Mouse (Mus musculus): ENCODE data around the gene Dctpp1.

Gene Dctpp1

GRCm38 (mm10) chr7:127211014-127211745, 49.3 kb downstream of the Dctpp1 start:
- DNase-seq (ENCODE audit: low read depth, low spot score), result no peak

- DNase-seq (ENCODE audit: low read depth, low spot score), result no peak
Measured at GRCm38 (mm10) chr7:127210266-127210665, 50.2 kb downstream of the Dctpp1 start.

GRCm38 (mm10) chr7:127209851-127210250, 50.7 kb downstream of the Dctpp1 start:
- no peak for DNase-seq (ENCODE audit: low read depth, low spot score)

- peak; percentile 99 for DNase-seq (ENCODE audit: low read depth, low spot score)
Measured at GRCm38 (mm10) chr7:127208553-127209438, 51.7 kb downstream of the Dctpp1 start, which contains the start of gene Mylpf. Gene Mylpf, plus strand, starts transcription at chr7:127208890.

- no peak for DNase-seq (ENCODE audit: low read depth, low spot score)
Measured at GRCm38 (mm10) chr7:127208295-127208552, 52.3 kb downstream of the Dctpp1 start, which contains the start of gene Tbc1d10b. Gene Tbc1d10b, minus strand, starts transcription at chr7:127208468.

- DNase-seq (ENCODE audit: low read depth, low spot score), result no peak
Measured at GRCm38 (mm10) chr7:127207374-127208294, 52.9 kb downstream of the Dctpp1 start.
